Comparison of ENCODE assay signal across 27 mouse cellular contexts in the genomic region with DNA sequence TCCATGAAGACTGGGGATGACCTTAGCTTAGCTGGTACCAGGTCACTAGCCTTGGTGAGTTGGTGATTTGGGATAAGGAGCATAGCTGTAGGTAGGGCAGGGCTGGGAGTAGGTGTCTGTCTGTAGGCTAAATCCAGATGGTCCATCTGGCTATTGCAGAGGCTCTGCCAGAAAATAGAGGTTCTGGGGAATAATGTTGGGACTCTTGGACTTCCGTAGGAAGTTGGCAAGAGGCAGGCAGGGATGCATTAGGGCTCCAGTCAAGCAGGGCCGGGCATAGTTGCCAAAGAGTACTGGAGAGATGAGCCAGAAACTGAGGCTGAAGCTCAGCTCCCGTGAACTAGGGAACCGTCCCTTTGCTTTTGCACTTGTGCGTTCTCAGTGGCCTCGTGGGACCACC.
DNase-seq lines count a peak whose midpoint lies in the region; ATAC-seq and TF ChIP-seq lines count a peak whose summit lies in the region.
"Had no signal": no experiment of that assay in that cellular context is flagged by ENCODE, and none has a peak within 500 bp of the region (broad histone marks: within the 10 kb centered on the region; RNA-seq: fewer than 3 reads in every experiment).

No protein-coding gene starts in this region.

- H3K27me3 ChIP-seq in heart, embryonic 10.5 days (ENCODE audit: insufficient read depth, poor library complexity, severe bottlenecking): peaks cover 14% of the 10 kb centered on the region
- peaks cover 16% of the 10 kb centered on the region for H3K27me3 ChIP-seq in heart, embryonic 12.5 days (replicated peaks)
- H3K27me3 ChIP-seq in cerebellum, adult 2 months (ENCODE audit: control insufficient read depth, insufficient read depth, low read length): no peaks in the 10 kb centered on the region
- H3K27me3 ChIP-seq: embryonic facial prominence, embryonic 12.5 days; forebrain, embryonic 13.5 days; kidney, embryonic 15.5 days; limb, embryonic 12.5 days; neural tube, embryonic 13.5 days; Patski had no signal

- H3K4me3 ChIP-seq in heart, embryonic 10.5 days: no peak overlapping the region
- no peak overlapping the region for H3K4me3 ChIP-seq in heart, embryonic 12.5 days
- no peak overlapping the region for H3K4me3 ChIP-seq in cerebellum, adult 2 months (replicated peaks; ENCODE audit: insufficient read depth, low read depth, low read length)
- H3K4me3 ChIP-seq: embryonic facial prominence, embryonic 12.5 days; forebrain, embryonic 13.5 days; hindbrain, embryonic 12.5 days; kidney, embryonic 15.5 days; limb, embryonic 12.5 days; midbrain, embryonic 10.5 days; myocyte; neural tube, embryonic 13.5 days had no signal

- no peak for ATAC-seq in heart, embryonic 12.5 days (ENCODE audit: insufficient number of reproducible peaks, low FRiP score)
- ATAC-seq: forebrain, embryonic 13.5 days; liver, postnatal 0 days; lung, postnatal 0 days; midbrain, embryonic 16.5 days; Patski had no signal

- no peak overlapping the region for H3K9ac ChIP-seq in heart, embryonic 12.5 days
- H3K9ac ChIP-seq: embryonic facial prominence, embryonic 12.5 days; forebrain, embryonic 13.5 days; hindbrain, embryonic 12.5 days; kidney, embryonic 15.5 days; limb, embryonic 12.5 days; liver, postnatal 0 days; neural tube, embryonic 13.5 days had no signal

- WGBS in heart, embryonic 10.5 days: 85% methylated on average over 6 of the region's 6 CpGs
- WGBS in heart, embryonic 12.5 days: 85% methylated on average over 6 of the region's 6 CpGs
- 16% methylated on average over 6 of the region's 6 CpGs for WGBS in cerebellum, adult 2 months

- peaks cover 12% of the 10 kb centered on the region for H3K4me1 ChIP-seq in heart, embryonic 10.5 days
- peaks cover 16% of the 10 kb centered on the region for H3K4me1 ChIP-seq in heart, embryonic 12.5 days (replicated peaks)
- peaks cover 17% of the 10 kb centered on the region for H3K4me1 ChIP-seq in cerebellum, adult 2 months (ENCODE audit: control insufficient read depth, insufficient read depth, low read length)

- peak; percentile 62 for DNase-seq in heart, embryonic 10.5 days (ENCODE audit: low spot score)
- DNase-seq in brain, adult 2 months (ENCODE audit: low read depth, low spot score): peak; percentile 92
- peak; percentile 65 to 86 for DNase-seq in cerebellum, adult 2 months
- DNase-seq in cerebellum, postnatal 25 days: peak; percentile 56 to 71
- no peak for DNase-seq in yolk sac, embryonic 10.5 days (ENCODE audit: low spot score)
- DNase-seq in lung, postnatal 4 days: no peak
- DNase-seq: adrenal gland, adult 2 months; gastrocnemius, postnatal 10 days; kidney, adult 11 months; kidney, postnatal 36 days; liver, postnatal 0 days; thymus, adult 2 months had no signal

- no peak overlapping the region for H3K27ac ChIP-seq in heart, embryonic 10.5 days
- no peak overlapping the region for H3K27ac ChIP-seq in heart, embryonic 12.5 days (ENCODE audit: poor library complexity, severe bottlenecking)
- H3K27ac ChIP-seq in cerebellum, adult 2 months (ENCODE audit: insufficient read depth, low read length): no peak overlapping the region
- H3K27ac ChIP-seq: embryonic facial prominence, embryonic 12.5 days; forebrain, embryonic 13.5 days; hindbrain, embryonic 12.5 days; kidney, embryonic 15.5 days; limb, embryonic 12.5 days; midbrain, embryonic 10.5 days; neural tube, embryonic 13.5 days; stomach, postnatal 0 days had no signal

- no peak for TF ChIP-seq CTCF in cerebellum, adult 2 months (IDR thresholded peaks at IDR 0.05; ENCODE audit: borderline replicate concordance, insufficient read depth, low read depth, low read length)

- H3K36me3 ChIP-seq in heart, embryonic 10.5 days: no peaks in the 10 kb centered on the region
- H3K36me3 ChIP-seq in heart, embryonic 12.5 days: no peaks in the 10 kb centered on the region
- H3K36me3 ChIP-seq: embryonic facial prominence, embryonic 12.5 days; G1E; hindbrain, embryonic 12.5 days; kidney, embryonic 15.5 days; limb, embryonic 12.5 days; midbrain, embryonic 10.5 days; neural tube, embryonic 13.5 days had no signal

- TF ChIP-seq POLR2A in cerebellum, adult 2 months (IDR thresholded peaks at IDR 0.05; ENCODE audit: borderline replicate concordance, insufficient read depth, low read length): no peak

- no peak overlapping the region for H3K4me2 ChIP-seq in heart, embryonic 12.5 days
- H3K4me2 ChIP-seq: embryonic facial prominence, embryonic 12.5 days; forebrain, embryonic 13.5 days; hindbrain, embryonic 12.5 days; kidney, embryonic 15.5 days; limb, embryonic 12.5 days; liver, embryonic 11.5 days; neural tube, embryonic 13.5 days had no signal

- no peaks in the 10 kb centered on the region for H3K9me3 ChIP-seq in heart, embryonic 10.5 days
- H3K9me3 ChIP-seq in heart, embryonic 12.5 days (replicated peaks): no peaks in the 10 kb centered on the region
- H3K9me3 ChIP-seq: embryonic facial prominence, embryonic 12.5 days; forebrain, embryonic 13.5 days; hindbrain, embryonic 12.5 days; limb, embryonic 12.5 days; midbrain, embryonic 10.5 days; neural tube, embryonic 13.5 days had no signal

Comparison
In these comparisons a context has a peak if more than half of its experiments do, and no peak if none do; other contexts are left out.
1. DNase-seq: peak in heart, embryonic 10.5 days (single experiment), brain, adult 2 months (single experiment), cerebellum, adult 2 months (2 of 2) and cerebellum, postnatal 25 days (2 of 2); none in yolk sac, embryonic 10.5 days (single experiment) and lung, postnatal 4 days (0 of 2).